Mouse (Mus musculus) spleen, embryonic (tissue): Measurements from ENCODE around the gene Glra4.

ENCODE experiments used
- CTCF ChIA-PET: fragments of 350-600 bp; sonication (Branson Sonifier 250); formaldehyde crosslinking; loops from one replicate; lab custom pipeline; 2022; lab: Charles Lee

The Glra4 gene

GRCm38 (mm10) chrX:136780041-136780440 is at the start of gene Glra4:
Glra4 (minus strand) TSS chrX:136780141.
- CTCF ChIA-PET, result no interaction called here

GRCm38 (mm10) chrX:136828610-136829009 is 48.7 kb upstream of the Glra4 start:
- CTCF ChIA-PET, result no interaction called here

GRCm38 (mm10) chrX:136825016-136825415 is 45.1 kb upstream of the Glra4 start:
- CTCF ChIA-PET, result no interaction called here

GRCm38 (mm10) chrX:136822371-136822770 is 42.4 kb upstream of the Glra4 start, which contains the start of gene Plp1:
Plp1 (plus strand) TSS chrX:136822671.
- CTCF ChIA-PET, result no interaction called here

GRCm38 (mm10) chrX:136820250-136820649 is 40.3 kb upstream of the Glra4 start:
- CTCF ChIA-PET, result no interaction called here

GRCm38 (mm10) chrX:136819752-136820151 is 39.8 kb upstream of the Glra4 start:
- CTCF ChIA-PET, result no interaction called here

- CTCF ChIA-PET, result no interaction called here
These were observed 17.3 kb upstream of the Glra4 start for GRCm38 (mm10) chrX:136797223-136797622.

- CTCF ChIA-PET, result no interaction called here
These were observed 9.5 kb upstream of the Glra4 start for GRCm38 (mm10) chrX:136789446-136789845.

GRCm38 (mm10) chrX:136779262-136779661 is 679 bp downstream of the Glra4 start:
- CTCF ChIA-PET, result no interaction called here

- CTCF ChIA-PET, result no interaction called here
These were observed 1.9 kb downstream of the Glra4 start for GRCm38 (mm10) chrX:136778046-136778445.

- CTCF ChIA-PET, result no interaction called here
These were observed 6.9 kb downstream of the Glra4 start for GRCm38 (mm10) chrX:136773035-136773434.

GRCm38 (mm10) chrX:136761103-136762074 is 18.6 kb downstream of the Glra4 start:
- CTCF ChIA-PET, result no interaction called here

- CTCF ChIA-PET, result no interaction called here
These were observed 24.5 kb downstream of the Glra4 start for GRCm38 (mm10) chrX:136755464-136755863.

- CTCF ChIA-PET, result no interaction called here
These were observed 30.6 kb downstream of the Glra4 start for GRCm38 (mm10) chrX:136749329-136749728.

GRCm38 (mm10) chrX:136744663-136745062 is 35.3 kb downstream of the Glra4 start:
- CTCF ChIA-PET, result interaction anchor here (0.7 kb wide), 1 partner anchor 87 kb away, joined by 3 read pairs; no protein-coding TSS in a partner anchor

- CTCF ChIA-PET, result interaction anchor here (0.7 kb wide), 1 partner anchor 145 kb away, joined by 6 read pairs; no protein-coding TSS in a partner anchor
These were observed 36.5 kb downstream of the Glra4 start, which contains the start of gene Morf4l2 for GRCm38 (mm10) chrX:136743459-136743858. Morf4l2 (minus strand) TSS chrX:136743690.

GRCm38 (mm10) chrX:136742661-136743103 is 37.3 kb downstream of the Glra4 start:
- CTCF ChIA-PET, result interaction anchor here (0.7 kb wide), 1 partner anchor 146 kb away, joined by 6 read pairs; no protein-coding TSS in a partner anchor

- CTCF ChIA-PET, result no interaction called here
These were observed 37.7 kb downstream of the Glra4 start for GRCm38 (mm10) chrX:136742241-136742640.

- CTCF ChIA-PET, result no interaction called here
These were observed 38.2 kb downstream of the Glra4 start for GRCm38 (mm10) chrX:136741651-136742201.

GRCm38 (mm10) chrX:136740791-136741650 is 38.9 kb downstream of the Glra4 start:
- CTCF ChIA-PET, result no interaction called here

GRCm38 (mm10) chrX:136740087-136740790 is 39.7 kb downstream of the Glra4 start:
- CTCF ChIA-PET, result interaction anchor here (0.6 kb wide), 1 partner anchor 40 kb away, joined by 4 read pairs; no protein-coding TSS in a partner anchor
